Mouse (Mus musculus) CH12.LX (cell line): ENCODE data around the gene Cnih3.

Experiments
- BHLHE40 ChIP-seq: IDR thresholded peaks from 2 replicates; pipeline ENCODE4 v1.6.1; 2011; ENCODE audit warnings: mild to moderate bottlenecking, low read depth, low read length, improper control_type of control experiment
- CTCF ChIP-seq, 2 experiments: IDR thresholded peaks in 1 of 2; conservative IDR thresholded peaks in 1 of 2; 2 replicates each; pipeline ENCODE4 v1.5.1; 2011 to 2012; ENCODE audit warnings: low read depth in 2 of 2, low read length in 2 of 2, improper control_type of control experiment in 1 of 2, inconsistent platforms in 1 of 2, mild to moderate bottlenecking in 1 of 2, moderate library complexity in 1 of 2
- MAFK ChIP-seq: IDR thresholded peaks from 2 replicates; pipeline ENCODE4 v1.6.1; 2011; ENCODE audit warnings: low read length, improper control_type of control experiment; ENCODE audit not compliant: insufficient replicate concordance
- MXI1 ChIP-seq: IDR thresholded peaks from 2 replicates; pipeline ENCODE4 v1.6.1; 2011; ENCODE audit warnings: mild to moderate bottlenecking, low read depth, low read length, improper control_type of control experiment
- NELFE ChIP-seq: IDR thresholded peaks from 2 replicates; pipeline ENCODE4 v1.6.1; 2011; ENCODE audit warnings: low read depth, low read length, improper control_type of control experiment
- PAX5 ChIP-seq: IDR thresholded peaks from 2 replicates; pipeline ENCODE4 v1.6.1; 2012; ENCODE audit warnings: low read length, inconsistent platforms, mixed read lengths
- POLR2A ChIP-seq: IDR thresholded peaks from 2 replicates; pipeline ENCODE4 v1.6.1; 2011; ENCODE audit warnings: low read depth, mild to moderate bottlenecking, improper control_type of control experiment, low read length
- POLR2AphosphoS2 ChIP-seq: IDR thresholded peaks from 2 replicates; pipeline ENCODE4 v1.6.1; 2011; ENCODE audit warnings: low read depth, low read length, improper control_type of control experiment
- SMC3 ChIP-seq: IDR thresholded peaks from 2 replicates; pipeline ENCODE4 v1.6.1; 2011; ENCODE audit warnings: low read depth, low read length, improper control_type of control experiment
- ZNF384 ChIP-seq: IDR thresholded peaks from 2 replicates; pipeline ENCODE4 v1.6.1; 2012; ENCODE audit warnings: low read depth, low read length, improper control_type of control experiment, inconsistent platforms

GRCm38 (mm10) chr1:181435414-181435813, 83.0 kb downstream of the Cnih3 start:
- TF ChIP-seq BHLHE40: no peak
- no peak for TF ChIP-seq POLR2A
- TF ChIP-seq CTCF (conservative IDR thresholded peaks at IDR 0.05 in 1 of 2, IDR thresholded peaks at IDR 0.05 in 1 of 2; ENCODE audit: low read depth in 2 of 2, low read length in 2 of 2): no peak
- no peak for TF ChIP-seq PAX5
- TF ChIP-seq SMC3: no peak
- no peak for TF ChIP-seq POLR2AphosphoS2
- TF ChIP-seq MAFK: no peak
- TF ChIP-seq MXI1: no peak
- TF ChIP-seq NELFE: no peak
- TF ChIP-seq ZNF384: no peak
